Mouse (Mus musculus) liver, postnatal 0 days (tissue): ENCODE measurements around the gene Ankrd6. TPM values are rescaled to one million over a fixed set of nuclear protein-coding genes. Genes with fewer than 3 reads are reported as not detected.

ENCODE experiments used
- ATAC-seq: fragments of 200-750 bp; cut with Nextera tagmentation; 2 replicates; pipeline ENCODE4 v1.8.0; 2017; ENCODE audit warnings: mild to moderate bottlenecking, moderate library complexity
- DNase-seq: peaks from one replicate; pipeline ENCODE4 v3.0.0-alpha.2; 2016
- H3K27ac ChIP-seq: fragments of 300-500 bp; sonication (generic); 2 replicates; pipeline ENCODE4 v1.5.1; 2014; ENCODE audit warnings: antibody characterized with exemption, moderate library complexity, mild to moderate bottlenecking, low read depth
- H3K27me3 ChIP-seq: fragments of 300-500 bp; sonication (generic); 2 replicates; pipeline ENCODE4 v1.6.1; 2014; ENCODE audit warnings: low read length, control low read depth, mixed read lengths; ENCODE audit not compliant: insufficient read depth
- H3K36me3 ChIP-seq: fragments of 300-500 bp; sonication (generic); replicated peaks from 2 replicates; pipeline ENCODE4 v1.6.1; 2014; ENCODE audit warnings: mild to moderate bottlenecking, control low read depth, low read length, moderate library complexity, mixed read lengths; ENCODE audit not compliant: insufficient read depth
- H3K4me1 ChIP-seq: fragments of 300-500 bp; sonication (generic); 2 replicates; pipeline ENCODE4 v1.6.1; 2014; ENCODE audit warnings: antibody characterized with exemption, mild to moderate bottlenecking, control low read depth; ENCODE audit not compliant: insufficient read depth
- H3K4me2 ChIP-seq: fragments of 300-500 bp; sonication (generic); 2 replicates; pipeline ENCODE4 v1.6.1; 2014; ENCODE audit warnings: low read depth, mild to moderate bottlenecking, low read length, moderate library complexity, mixed read lengths
- H3K4me3 ChIP-seq: fragments of 300-500 bp; sonication (generic); 2 replicates; pipeline ENCODE4 v1.5.1; 2014; ENCODE audit warnings: low read depth, low read length
- H3K9ac ChIP-seq: fragments of 300-500 bp; sonication (generic); replicated peaks from 2 replicates; pipeline ENCODE4 v1.6.1; 2014; ENCODE audit warnings: mild to moderate bottlenecking, moderate library complexity
- H3K9me3 ChIP-seq: fragments of 300-500 bp; sonication (generic); 2 replicates; pipeline ENCODE4 v1.6.1; 2016; ENCODE audit warnings: mild to moderate bottlenecking, control low read depth, low read length, mixed read lengths
- CTCF ChIP-seq: sonication (generic); IDR thresholded peaks from 2 replicates; pipeline ENCODE4 v1.5.1; 2016; ENCODE audit warnings: antibody characterized with exemption, low read depth
- EP300 ChIP-seq: IDR thresholded peaks from 2 replicates; pipeline ENCODE4 v1.6.1; 2016; ENCODE audit warnings: antibody characterized with exemption, low read depth, mild to moderate bottlenecking
- WGBS: fragments of 180-500 bp; shearing (Covaris S2); extraction: QIAGEN DNeasy Blood & Tissue Kit; methylation state at CpG from one replicate; pipeline ENCODE4 v1.1.7; 2014; ENCODE audit not compliant: insufficient replicate concordance; 5-methylcytosine and 5-hydroxymethylcytosine counted together
- polyA plus RNA-seq: library from polyadenylated mRNA; unstranded; fragments of >200 nt; fragmentation: Nextera tagmentation; extraction: Ambion mirVana; gene quantifications from 2 replicates; pipeline ENCODE4 v1.2.1, GENCODE M21; 2015

The Ankrd6 gene
- polyA plus RNA-seq, 1 experiment from 2014 or later = 0.54 TPM

- Histone ChIP-seq H3K9me3 (no peaks in the 10 kb centered on the region), H3K36me3 (no peaks in the 10 kb centered on the region), H3K4me1 (no peaks in the 10 kb centered on the region), H3K27me3 (no peaks in the 10 kb centered on the region), H3K4me2 (no peak overlapping the region), H3K27ac (no peak overlapping the region), H3K9ac (no peak overlapping the region), H3K4me3 (no peak overlapping the region)
- no peak for DNase-seq
- no peak for ATAC-seq
- 91% methylated on average over 13 of the region's 13 CpGs for WGBS
- TF ChIP-seq CTCF (no peak), EP300 (no peak)
These were observed 21.8 kb downstream of the Ankrd6 start for GRCm38 (mm10) chr4:32928692-32929448.

- H3K4me3 ChIP-seq = no peak overlapping the region
- no peaks in the 10 kb centered on the region for H3K4me1 ChIP-seq
- DNase-seq = no peak
- no peak for ATAC-seq
- WGBS = 52% methylated on average over 9 of the region's 9 CpGs
- H3K9me3 ChIP-seq = no peaks in the 10 kb centered on the region
- no peak overlapping the region for H3K9ac ChIP-seq
- no peak overlapping the region for H3K27ac ChIP-seq
- H3K4me2 ChIP-seq = no peak overlapping the region
- H3K27me3 ChIP-seq = 0 out of 2 replicates have a peak, but pooled peaks cover 2% of the 10 kb centered on the region
- no peaks in the 10 kb centered on the region for H3K36me3 ChIP-seq
- TF ChIP-seq CTCF (no peak), EP300 (no peak)
These were observed 26.7 kb downstream of the Ankrd6 start for GRCm38 (mm10) chr4:32923891-32924294.

GRCm38 (mm10) chr4:32923436-32923835, 27.2 kb downstream of the Ankrd6 start:
- DNase-seq (no peak), ATAC-seq (no peak)
- H3K4me2 ChIP-seq = no peak overlapping the region
- no peak overlapping the region for H3K4me3 ChIP-seq
- 24% methylated on average over 10 of the region's 10 CpGs for WGBS
- H3K27me3 ChIP-seq = 0 out of 2 replicates have a peak, but pooled peaks cover 2% of the 10 kb centered on the region
- no peaks in the 10 kb centered on the region for H3K4me1 ChIP-seq
- no peak overlapping the region for H3K9ac ChIP-seq
- no peak overlapping the region for H3K27ac ChIP-seq
- TF ChIP-seq EP300 (no peak), CTCF (no peak)
- no peaks in the 10 kb centered on the region for H3K9me3 ChIP-seq
- H3K36me3 ChIP-seq = no peaks in the 10 kb centered on the region

DNA sequence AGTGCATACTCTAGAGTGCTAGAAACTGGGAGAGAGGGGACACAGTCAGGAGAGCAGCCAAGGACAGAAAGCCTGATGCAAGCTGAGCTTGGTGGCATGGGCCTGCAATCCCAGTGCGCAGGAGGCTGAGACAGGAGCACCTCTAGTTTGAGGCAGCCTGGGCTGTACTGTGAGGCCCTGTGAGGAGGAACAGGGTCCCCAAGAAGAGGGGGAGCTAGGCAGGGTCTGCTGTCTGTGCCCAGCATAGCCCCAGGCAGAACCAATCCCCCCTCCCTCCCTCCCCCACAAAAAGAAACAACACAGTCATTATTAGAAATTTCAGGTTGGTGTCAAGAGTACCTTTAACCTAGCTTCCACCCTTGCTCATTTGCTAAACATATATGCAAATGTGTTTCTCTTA, 27.8 kb downstream of the Ankrd6 start:
- H3K36me3 ChIP-seq = no peaks in the 10 kb centered on the region
- H3K4me2 ChIP-seq = no peak overlapping the region
- H3K4me3 ChIP-seq = no peak overlapping the region
- 0 out of 2 replicates have a peak, but pooled peaks cover 2% of the 10 kb centered on the region for H3K27me3 ChIP-seq
- TF ChIP-seq EP300 = no peak
- no peak for TF ChIP-seq CTCF
- H3K9ac ChIP-seq = no peak overlapping the region
- H3K4me1 ChIP-seq = no peaks in the 10 kb centered on the region
- no peak overlapping the region for H3K27ac ChIP-seq
- no peaks in the 10 kb centered on the region for H3K9me3 ChIP-seq
- ATAC-seq (no peak), DNase-seq (no peak)
- 83% methylated on average over 1 of the region's 1 CpGs for WGBS

DNA sequence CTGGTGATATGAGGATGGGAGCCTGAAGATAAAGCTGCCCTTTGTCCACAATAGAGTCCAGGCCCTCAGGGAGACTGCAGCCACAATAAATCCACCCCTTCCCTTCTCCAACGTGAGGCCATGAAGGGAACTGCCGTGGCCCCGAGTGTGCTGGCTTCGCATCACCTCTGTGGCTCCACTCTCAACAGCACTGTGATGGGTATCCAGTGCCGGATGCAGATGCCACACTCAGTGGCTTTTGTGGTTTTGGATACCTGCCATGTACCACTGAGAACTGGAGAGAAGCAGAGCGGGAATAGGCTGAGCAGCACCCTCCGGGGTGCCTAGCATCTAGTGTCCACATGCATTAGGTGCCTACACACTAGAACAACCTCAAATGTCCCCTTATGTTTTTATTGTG, 29.8 kb downstream of the Ankrd6 start:
- no peak for DNase-seq
- WGBS = 46% methylated on average over 7 of the region's 7 CpGs
- no peaks in the 10 kb centered on the region for H3K4me1 ChIP-seq
- no peak overlapping the region for H3K9ac ChIP-seq
- no peak overlapping the region for H3K4me2 ChIP-seq
- no peaks in the 10 kb centered on the region for H3K9me3 ChIP-seq
- H3K27ac ChIP-seq = no peak overlapping the region
- H3K27me3 ChIP-seq = 0 out of 2 replicates have a peak, but pooled peaks cover 2% of the 10 kb centered on the region
- no peak for ATAC-seq
- TF ChIP-seq EP300 (no peak), CTCF (no peak)
- no peak overlapping the region for H3K4me3 ChIP-seq
- no peaks in the 10 kb centered on the region for H3K36me3 ChIP-seq

DNA sequence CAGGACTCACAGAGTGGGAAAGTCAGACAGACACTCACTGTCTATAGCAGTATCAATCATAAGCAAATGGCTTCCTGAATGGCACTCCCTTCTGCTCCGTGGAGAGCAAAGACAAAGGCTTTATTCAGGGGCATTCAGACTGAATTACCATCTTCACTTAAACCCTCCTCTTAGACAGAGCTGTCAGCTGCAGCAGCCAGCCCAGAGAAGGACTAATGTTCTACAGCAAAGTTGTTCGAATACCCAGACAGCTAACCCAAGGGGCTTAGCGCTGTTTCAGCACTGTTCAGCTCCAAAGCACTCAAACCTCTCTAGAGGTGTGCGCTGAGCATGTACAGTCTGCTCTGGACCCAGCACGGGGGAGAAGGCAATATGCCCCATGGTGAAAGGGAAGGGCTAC, 32.1 kb downstream of the Ankrd6 start:
- ATAC-seq = no peak
- no peaks in the 10 kb centered on the region for H3K4me1 ChIP-seq
- no peaks in the 10 kb centered on the region for H3K9me3 ChIP-seq
- WGBS = 74% methylated on average over 5 of the region's 5 CpGs
- no peak for DNase-seq
- H3K4me3 ChIP-seq = no peak overlapping the region
- 0 out of 2 replicates have a peak, but pooled peaks cover 2% of the 10 kb centered on the region for H3K27me3 ChIP-seq
- H3K27ac ChIP-seq = no peak overlapping the region
- no peak overlapping the region for H3K9ac ChIP-seq
- TF ChIP-seq EP300 = no peak
- TF ChIP-seq CTCF = no peak
- no peak overlapping the region for H3K4me2 ChIP-seq
- H3K36me3 ChIP-seq = no peaks in the 10 kb centered on the region
